Mouse (Mus musculus): Measurements from ENCODE around the gene Mdfic. TPM values are rescaled to one million over a fixed set of nuclear protein-coding genes. Genes with fewer than 3 reads are reported as not detected.

The Mdfic gene
- polyA plus RNA-seq, 1 experiment, result 107 TPM

GRCm38 (mm10) chr6:15750101-15750500, 29.6 kb downstream of the Mdfic start:
- Histone ChIP-seq H3K27ac (ENCODE audit: insufficient read depth, low read depth, low read length) (0 out of 2 replicates have a peak overlapping the region, but pooled peaks have one; percentile 8), H3K4me3 (ENCODE audit: insufficient read depth, low read length) (no peak overlapping the region), H3K4me1 (ENCODE audit: control insufficient read depth, insufficient read depth, low read length) (peaks cover 22% of the 10 kb centered on the region)
- TF ChIP-seq POLR2A (IDR thresholded peaks at IDR 0.05; ENCODE audit: borderline replicate concordance, low read depth, low read length), result no peak
- no peak for TF ChIP-seq CTCF (IDR thresholded peaks at IDR 0.05; ENCODE audit: low read depth, low read length)

- Histone ChIP-seq H3K27ac (ENCODE audit: insufficient read depth, low read depth, low read length) (no peak overlapping the region), H3K4me1 (ENCODE audit: control insufficient read depth, insufficient read depth, low read length) (peaks cover 24% of the 10 kb centered on the region)
- TF ChIP-seq POLR2A (IDR thresholded peaks at IDR 0.05; ENCODE audit: borderline replicate concordance, low read depth, low read length) (no peak), CTCF (IDR thresholded peaks at IDR 0.05; ENCODE audit: low read depth, low read length) (no peak)
Observed at GRCm38 (mm10) chr6:15751375-15751774, 30.9 kb downstream of the Mdfic start.

GRCm38 (mm10) chr6:15752160-15752559, 31.7 kb downstream of the Mdfic start:
- no peak overlapping the region for H3K4me3 ChIP-seq (ENCODE audit: insufficient read depth, low read length)
- peaks cover 29% of the 10 kb centered on the region for H3K4me1 ChIP-seq (ENCODE audit: control insufficient read depth, insufficient read depth, low read length)
- H3K27ac ChIP-seq (ENCODE audit: insufficient read depth, low read depth, low read length), result no peak overlapping the region
- TF ChIP-seq POLR2A (IDR thresholded peaks at IDR 0.05; ENCODE audit: borderline replicate concordance, low read depth, low read length) (no peak), CTCF (IDR thresholded peaks at IDR 0.05; ENCODE audit: low read depth, low read length) (no peak)

More at GRCm38 (mm10) chr6:15751375-15751774, 30.9 kb downstream of the Mdfic start:
- no peak overlapping the region for H3K4me3 ChIP-seq (ENCODE audit: insufficient read depth, low read length)

GRCm38 (mm10) chr6:15753208-15753607, 32.7 kb downstream of the Mdfic start:
- Histone ChIP-seq H3K27ac (ENCODE audit: insufficient read depth, low read depth, low read length) (peak overlapping the region; percentile 40), H3K4me3 (ENCODE audit: insufficient read depth, low read length) (no peak overlapping the region), H3K4me1 (ENCODE audit: control insufficient read depth, insufficient read depth, low read length) (peaks cover 28% of the 10 kb centered on the region)
- no peak for TF ChIP-seq POLR2A (IDR thresholded peaks at IDR 0.05; ENCODE audit: borderline replicate concordance, low read depth, low read length)
- no peak for TF ChIP-seq CTCF (IDR thresholded peaks at IDR 0.05; ENCODE audit: low read depth, low read length)

GRCm38 (mm10) chr6:15758394-15758793, 37.9 kb downstream of the Mdfic start:
- Histone ChIP-seq H3K27ac (ENCODE audit: insufficient read depth, low read depth, low read length) (peak overlapping the region; percentile 99), H3K4me1 (ENCODE audit: control insufficient read depth, insufficient read depth, low read length) (peaks cover 54% of the 10 kb centered on the region)
- TF ChIP-seq POLR2A (IDR thresholded peaks at IDR 0.05; ENCODE audit: borderline replicate concordance, low read depth, low read length) (no peak), CTCF (IDR thresholded peaks at IDR 0.05; ENCODE audit: low read depth, low read length) (no peak)

GRCm38 (mm10) chr6:15760750-15761149, 40.3 kb downstream of the Mdfic start:
- peaks cover 63% of the 10 kb centered on the region for H3K4me1 ChIP-seq (ENCODE audit: control insufficient read depth, insufficient read depth, low read length)
- no peak overlapping the region for H3K27ac ChIP-seq (ENCODE audit: insufficient read depth, low read depth, low read length)
- no peak overlapping the region for H3K4me3 ChIP-seq (ENCODE audit: insufficient read depth, low read length)
- TF ChIP-seq POLR2A (IDR thresholded peaks at IDR 0.05; ENCODE audit: borderline replicate concordance, low read depth, low read length) (no peak), CTCF (IDR thresholded peaks at IDR 0.05; ENCODE audit: low read depth, low read length) (no peak)

More at GRCm38 (mm10) chr6:15758394-15758793, 37.9 kb downstream of the Mdfic start:
- no peak overlapping the region for H3K4me3 ChIP-seq (ENCODE audit: insufficient read depth, low read length)

GRCm38 (mm10) chr6:15764039-15764438, 43.6 kb downstream of the Mdfic start:
- H3K27ac ChIP-seq (ENCODE audit: insufficient read depth, low read depth, low read length), result peak overlapping the region; percentile 93
- peaks cover 52% of the 10 kb centered on the region for H3K4me1 ChIP-seq (ENCODE audit: control insufficient read depth, insufficient read depth, low read length)
- no peak for TF ChIP-seq POLR2A (IDR thresholded peaks at IDR 0.05; ENCODE audit: borderline replicate concordance, low read depth, low read length)
- no peak for TF ChIP-seq CTCF (IDR thresholded peaks at IDR 0.05; ENCODE audit: low read depth, low read length)
- H3K4me3 ChIP-seq (ENCODE audit: insufficient read depth, low read length), result peak overlapping the region; percentile 34

- TF ChIP-seq CTCF (IDR thresholded peaks at IDR 0.05; ENCODE audit: low read depth, low read length), result no peak
- TF ChIP-seq POLR2A (IDR thresholded peaks at IDR 0.05; ENCODE audit: borderline replicate concordance, low read depth, low read length), result no peak
Observed at GRCm38 (mm10) chr6:15767460-15767859, 47.0 kb downstream of the Mdfic start.

GRCm38 (mm10) chr6:15770128-15770527, 49.7 kb downstream of the Mdfic start:
- no peak for TF ChIP-seq CTCF (IDR thresholded peaks at IDR 0.05; ENCODE audit: low read depth, low read length)
- no peak for TF ChIP-seq POLR2A (IDR thresholded peaks at IDR 0.05; ENCODE audit: borderline replicate concordance, low read depth, low read length)
- Histone ChIP-seq H3K4me1 (ENCODE audit: control insufficient read depth, insufficient read depth, low read length) (peaks cover 10% of the 10 kb centered on the region), H3K4me3 (ENCODE audit: insufficient read depth, low read length) (no peak overlapping the region), H3K27ac (ENCODE audit: insufficient read depth, low read depth, low read length) (no peak overlapping the region)

More at GRCm38 (mm10) chr6:15767460-15767859, 47.0 kb downstream of the Mdfic start:
- H3K4me1 ChIP-seq (ENCODE audit: control insufficient read depth, insufficient read depth, low read length), result peaks cover 26% of the 10 kb centered on the region
- no peak overlapping the region for H3K4me3 ChIP-seq (ENCODE audit: insufficient read depth, low read length)
- no peak overlapping the region for H3K27ac ChIP-seq (ENCODE audit: insufficient read depth, low read depth, low read length)

GRCm38 (mm10) chr6:15777070-15777469, 56.6 kb downstream of the Mdfic start:
- TF ChIP-seq CTCF (IDR thresholded peaks at IDR 0.05; ENCODE audit: low read depth, low read length), result no peak
- TF ChIP-seq POLR2A (IDR thresholded peaks at IDR 0.05; ENCODE audit: borderline replicate concordance, low read depth, low read length), result no peak
- Histone ChIP-seq H3K4me1 (ENCODE audit: control insufficient read depth, insufficient read depth, low read length) (peaks cover 7% of the 10 kb centered on the region), H3K27ac (ENCODE audit: insufficient read depth, low read depth, low read length) (no peak overlapping the region), H3K4me3 (ENCODE audit: insufficient read depth, low read length) (no peak overlapping the region)

All from bone marrow macrophage, adult 2 months (primary cell).